Mouse (Mus musculus) frontal cortex, postnatal 14 days (tissue): ENCODE measurements around the gene Tbx1.

Experiments used
- DNase-seq, 2 experiments: peaks; one replicate each; pipeline ENCODE4 v3.0.0; 2022; ENCODE audit warnings: low spot score in 2 of 2

The Tbx1 gene

GRCm38 (mm10) chr16:18622916-18623750 lies 32.7 kb upstream of the Tbx1 start:
- peak in 1 of 2 experiments; percentile 29 for DNase-seq

- no peak for DNase-seq
Observed at GRCm38 (mm10) chr16:18622019-18622418, 31.5 kb upstream of the Tbx1 start, which contains the start of gene Gp1bb. Gp1bb (minus strand) TSS chr16:18622403.

DNA sequence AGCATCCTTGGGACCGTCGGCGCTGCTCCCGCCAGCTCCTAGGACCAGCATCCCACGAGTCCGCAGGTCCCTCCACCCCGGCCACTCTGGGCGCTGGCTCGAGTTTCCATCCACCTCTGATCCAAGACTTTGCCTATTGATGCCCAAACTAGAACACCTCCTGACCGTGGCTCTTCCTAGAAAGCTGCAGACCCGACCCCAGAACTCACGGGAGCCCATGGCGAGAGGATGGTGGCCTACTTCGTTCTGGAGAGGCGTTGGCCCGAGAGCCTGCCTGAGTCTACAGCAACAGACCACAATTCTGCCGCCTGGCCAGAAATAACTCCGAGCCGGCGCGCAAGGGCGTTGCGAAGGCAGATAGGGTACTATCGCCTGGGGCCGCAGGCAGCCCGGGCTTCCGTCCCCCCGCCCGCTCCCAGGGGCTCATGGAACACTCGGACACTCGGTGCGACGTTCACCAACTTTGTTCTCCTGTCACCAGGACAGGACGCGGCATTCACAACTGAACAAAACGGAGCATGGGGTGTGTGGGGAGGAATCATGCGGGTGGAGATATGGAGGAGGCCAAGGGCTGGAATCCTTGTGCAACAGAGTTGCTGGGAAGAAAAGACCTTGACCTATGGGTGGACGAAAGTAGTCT lies 31.0 kb upstream of the Tbx1 start:
- peak; percentile 35 to 49 for DNase-seq

DNA sequence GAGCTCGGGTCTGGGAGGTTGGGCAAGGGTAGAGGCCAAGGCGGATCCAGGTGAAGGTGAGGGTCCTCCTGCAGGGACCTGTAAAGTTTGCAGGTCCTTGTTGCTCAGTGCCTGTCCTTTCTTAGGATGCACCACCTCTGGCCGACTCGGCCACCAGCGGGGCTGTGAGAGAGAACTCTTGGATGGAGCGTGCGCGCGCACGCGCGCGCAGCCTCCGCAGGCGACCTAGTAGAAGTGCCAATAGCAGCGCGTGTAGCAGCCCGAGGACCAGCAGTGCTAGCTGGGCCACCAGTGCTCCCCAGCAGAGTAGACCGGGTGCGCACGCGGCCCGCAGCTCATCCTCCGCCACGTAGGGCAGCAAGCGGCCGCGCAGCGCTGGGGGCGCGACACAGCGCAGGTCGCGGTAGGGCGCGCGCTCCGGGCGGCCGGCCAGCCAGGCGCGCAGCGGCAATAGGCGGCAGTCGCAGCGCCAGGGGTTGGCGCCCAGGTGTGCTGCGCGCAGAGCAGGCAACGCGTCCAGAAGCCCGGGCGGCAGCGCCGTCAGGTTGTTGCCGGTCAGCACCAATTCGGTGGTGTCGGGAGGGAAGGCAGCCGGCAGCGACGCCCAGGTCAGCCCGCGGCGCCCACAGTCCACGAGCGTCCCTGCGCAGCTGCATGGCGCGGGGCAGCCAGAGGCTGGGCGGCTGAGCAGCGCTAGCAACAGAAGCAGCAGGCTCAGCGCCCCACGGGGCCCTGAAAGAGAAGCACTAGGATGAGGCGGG lies 30.3 kb upstream of the Tbx1 start:
- DNase-seq = peak; percentile 30 to 32

DNA sequence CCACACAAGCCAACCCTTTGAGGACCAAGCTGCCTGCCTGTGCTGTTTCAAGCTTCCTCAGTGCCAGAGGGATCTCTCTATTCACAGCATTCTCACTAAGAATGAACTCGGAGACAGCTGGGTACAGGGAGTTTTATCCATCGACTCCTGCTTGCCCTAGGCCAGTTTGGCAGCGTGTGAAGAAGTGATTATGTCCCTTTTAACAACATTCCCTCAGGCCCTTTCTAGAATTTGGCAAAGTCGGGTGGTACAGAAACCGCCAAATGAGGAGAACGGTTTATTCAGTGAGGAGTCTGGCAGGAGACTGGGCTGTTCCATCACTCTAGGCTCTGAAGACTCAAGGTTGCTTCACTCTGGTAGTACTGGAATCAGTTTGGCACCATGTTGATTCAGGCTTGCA lies 29.7 kb upstream of the Tbx1 start:
- DNase-seq = no peak

- no peak for DNase-seq
Observed at GRCm38 (mm10) chr16:18619110-18619509, 28.6 kb upstream of the Tbx1 start.

- no peak for DNase-seq
Observed at GRCm38 (mm10) chr16:18618297-18618696, 27.8 kb upstream of the Tbx1 start.

GRCm38 (mm10) chr16:18617370-18618065 lies 27.0 kb upstream of the Tbx1 start:
- peak; percentile 76 to 91 for DNase-seq

- DNase-seq = no peak
Observed at GRCm38 (mm10) chr16:18613301-18613700, 22.8 kb upstream of the Tbx1 start.

DNA sequence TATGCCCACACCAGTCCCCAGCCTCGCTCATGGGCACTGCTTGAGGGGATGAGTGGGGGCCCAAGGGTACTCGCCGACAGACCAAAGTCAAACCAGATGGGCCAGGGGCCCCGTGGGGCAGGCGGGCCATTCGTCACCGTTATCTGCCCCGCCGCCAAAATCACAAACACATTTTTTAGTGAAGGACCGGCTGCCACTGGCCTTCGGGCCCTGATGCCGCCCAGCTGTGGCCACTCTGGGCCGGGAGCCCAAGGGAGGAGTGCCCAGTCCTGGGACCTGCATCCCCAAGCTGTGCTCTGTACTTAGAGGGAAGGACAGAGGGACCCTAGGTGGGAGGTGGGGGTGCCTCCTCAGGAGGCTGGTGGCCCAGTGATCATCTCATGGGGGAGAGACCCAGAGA lies 21.3 kb upstream of the Tbx1 start:
- no peak for DNase-seq

GRCm38 (mm10) chr16:18609099-18609498 lies 18.6 kb upstream of the Tbx1 start:
- no peak for DNase-seq

DNA sequence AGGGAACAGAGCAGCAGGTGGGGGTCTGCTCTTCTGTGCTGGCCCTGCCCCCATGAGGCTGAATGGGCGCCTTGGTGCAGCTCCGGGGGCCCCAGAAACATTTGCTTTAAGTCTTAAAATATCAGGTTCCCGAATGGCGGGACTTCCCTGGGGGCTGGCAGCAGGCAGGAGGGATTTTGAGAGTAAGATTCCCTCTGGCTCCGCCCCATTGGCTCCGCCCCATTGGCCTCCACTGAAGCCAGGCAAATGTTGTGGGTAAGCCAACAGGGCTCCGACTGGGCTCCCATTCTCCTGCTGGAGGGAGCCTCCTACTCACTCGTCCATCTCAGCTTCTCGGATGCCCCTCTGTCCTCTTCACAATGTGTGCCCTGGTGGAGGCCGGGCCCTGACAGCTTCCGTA lies 17.8 kb upstream of the Tbx1 start:
- no peak for DNase-seq

DNA sequence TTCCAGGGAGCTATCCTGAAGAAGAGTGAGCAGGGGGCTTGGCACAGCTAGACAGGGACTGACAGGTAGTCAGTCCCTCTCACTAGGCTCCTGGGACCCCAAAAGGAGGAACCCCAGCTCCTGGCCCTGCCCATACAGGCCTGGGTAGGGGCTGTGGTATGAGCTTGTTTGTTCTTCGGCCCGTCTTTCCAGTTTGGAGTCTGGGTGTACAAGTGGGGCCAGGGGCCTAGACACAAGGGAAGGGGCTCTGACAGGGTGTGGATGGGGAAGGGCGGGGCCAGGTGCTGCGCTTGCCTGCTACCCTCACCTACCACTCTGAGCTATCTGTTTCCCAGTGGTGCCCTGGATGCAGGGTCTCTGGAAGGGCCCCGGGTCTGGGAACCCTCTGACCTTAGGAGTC lies 15.2 kb upstream of the Tbx1 start:
- no peak for DNase-seq

DNA sequence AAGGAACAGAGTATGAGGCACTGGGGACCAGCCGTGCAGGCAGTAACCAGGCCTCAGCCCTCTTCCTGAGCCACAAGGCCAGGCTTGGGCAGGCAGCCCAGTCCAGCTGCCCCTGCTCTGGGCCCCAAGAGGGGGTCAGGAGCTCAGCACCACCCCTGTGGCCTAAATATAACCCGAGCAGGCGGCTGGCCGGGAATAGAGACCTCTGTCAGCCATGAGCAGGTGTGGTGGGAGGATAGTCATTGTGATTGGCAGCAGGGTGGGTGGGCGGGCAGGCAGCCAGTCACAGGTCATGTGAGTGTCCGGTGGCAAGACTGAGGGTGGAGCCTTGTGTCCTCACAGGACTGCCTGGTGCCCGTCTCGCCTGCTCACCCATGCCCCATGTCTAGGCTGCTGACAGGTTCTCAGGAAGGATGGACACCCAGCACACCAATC lies 13.8 kb upstream of the Tbx1 start:
- DNase-seq = no peak

GRCm38 (mm10) chr16:18601447-18601846 lies 11.0 kb upstream of the Tbx1 start:
- DNase-seq = no peak

DNA sequence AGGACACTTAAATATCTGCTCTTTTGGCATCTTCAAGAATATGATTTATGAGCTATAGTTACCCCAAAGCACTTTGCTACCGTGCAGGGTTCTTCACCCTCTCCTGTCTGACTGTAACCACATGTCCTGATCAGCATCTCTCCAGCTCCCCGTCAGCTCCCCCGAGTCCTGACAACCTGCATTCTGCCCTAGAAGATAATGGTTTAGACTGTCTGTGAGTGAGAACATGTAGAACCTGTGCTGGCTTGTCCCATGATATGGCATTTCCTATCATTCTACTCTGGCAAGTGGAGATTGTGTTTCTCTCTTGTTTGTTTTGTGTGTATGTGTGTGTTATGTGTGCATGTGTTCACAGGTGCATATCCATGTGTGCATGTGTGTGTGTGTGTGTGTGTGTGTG lies 7.5 kb upstream of the Tbx1 start:
- no peak for DNase-seq

DNA sequence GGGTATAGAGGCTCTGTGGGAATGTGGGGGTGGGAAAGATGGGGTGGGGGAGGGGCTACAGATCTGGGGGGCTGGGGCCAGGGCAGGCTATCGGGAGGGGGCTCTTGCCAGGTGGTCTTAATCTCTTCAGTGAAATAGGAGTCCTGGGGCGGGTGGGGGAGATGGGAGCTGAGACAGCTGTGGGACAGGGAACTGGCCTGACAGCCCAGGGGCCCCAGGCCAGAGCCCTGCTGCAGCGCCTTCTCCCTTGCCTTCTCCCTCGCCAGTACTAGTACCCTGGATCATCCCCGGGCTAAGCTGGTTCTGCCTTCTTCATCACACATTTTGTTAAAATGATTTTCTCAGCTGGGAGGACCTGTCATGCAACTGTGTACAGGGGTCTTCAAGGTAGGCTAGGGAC lies 5.8 kb upstream of the Tbx1 start:
- no peak for DNase-seq

DNA sequence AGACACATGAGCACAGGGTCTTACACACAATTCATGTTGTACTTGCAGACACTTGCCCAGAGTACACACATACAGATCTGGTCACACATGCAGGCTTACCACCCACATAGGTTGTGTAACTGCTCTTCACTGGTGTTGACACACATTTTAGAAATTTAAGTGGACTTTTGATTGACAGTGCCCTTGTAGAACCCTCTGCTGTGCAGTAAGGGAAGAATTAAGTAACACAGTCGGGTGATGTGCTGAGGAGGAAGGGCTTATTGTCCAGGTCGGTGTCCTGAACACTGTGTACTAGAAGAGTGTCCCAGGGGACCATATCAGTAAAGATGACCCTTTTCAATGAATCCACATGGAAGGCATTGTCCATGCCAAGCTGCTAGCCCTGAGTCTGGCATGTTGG lies 3.5 kb upstream of the Tbx1 start:
- DNase-seq = no peak

- no peak for DNase-seq
Observed at GRCm38 (mm10) chr16:18591047-18592018, 862 bp upstream of the Tbx1 start.

DNA sequence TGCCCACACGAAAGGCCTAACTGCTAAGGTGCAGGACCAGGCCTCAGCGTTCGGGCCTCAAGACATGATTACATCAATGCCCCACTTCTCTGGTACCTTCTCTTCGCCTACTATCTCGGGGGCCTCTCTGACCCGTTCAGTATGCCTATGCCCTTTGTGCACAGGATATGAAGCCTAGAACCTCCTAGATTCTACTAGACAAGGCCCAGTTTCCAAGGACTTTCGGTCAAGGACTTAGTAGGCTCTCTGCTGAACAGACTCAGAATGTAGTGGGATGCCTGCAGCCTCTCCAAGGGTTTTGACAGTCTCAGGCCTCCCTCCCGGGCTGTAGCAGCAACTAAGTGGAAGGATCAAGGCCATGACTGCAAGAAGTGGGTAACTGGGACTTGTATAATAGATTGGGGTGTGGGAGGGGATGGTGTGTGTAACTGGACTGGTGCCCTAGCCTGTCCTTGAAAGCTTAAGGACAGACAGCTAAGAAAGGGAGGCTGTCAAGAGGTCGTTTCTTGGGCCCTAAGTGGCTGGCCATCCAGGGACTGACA lies 1.3 kb downstream of the Tbx1 start:
- no peak for DNase-seq

- DNase-seq = no peak
Observed at GRCm38 (mm10) chr16:18588738-18589055, 1.8 kb downstream of the Tbx1 start.
